Mouse (Mus musculus) ES-Bruce4 (cell line): ENCODE data around the gene Cobl.

Experiments used
- CTCF ChIP-seq: IDR thresholded peaks from one replicate; pipeline ENCODE4 v1.8.1; 2011; ENCODE audit warnings: low read depth, low read length
- EP300 ChIP-seq: IDR thresholded peaks from 2 replicates; pipeline ENCODE4 v1.6.1; 2011; ENCODE audit warnings: low read depth, low read length; ENCODE audit not compliant: insufficient read depth
- POLR2A ChIP-seq: IDR thresholded peaks from one replicate; pipeline ENCODE4 v1.8.1; 2011; ENCODE audit warnings: low read length; ENCODE audit not compliant: insufficient read depth

DNA sequence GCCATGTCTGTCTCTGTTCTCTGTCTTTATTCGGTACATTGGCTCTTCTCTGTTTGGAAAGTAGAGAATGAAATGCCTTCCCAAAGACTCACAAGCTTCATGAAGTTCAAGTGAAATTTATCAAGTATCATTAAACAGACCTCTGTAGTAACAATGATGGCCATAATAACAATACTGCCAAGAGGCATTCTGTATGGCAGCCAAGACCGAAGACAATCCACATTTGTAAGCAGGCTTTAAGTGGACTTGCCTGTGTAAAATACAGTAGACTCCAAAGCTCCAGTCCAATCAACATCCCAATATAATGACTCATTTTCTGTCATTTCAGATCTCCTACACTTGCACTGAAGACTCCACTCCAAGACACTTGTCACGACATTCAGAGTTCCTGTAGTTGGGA lies 16.7 kb downstream of the Cobl start:
- TF ChIP-seq CTCF = no peak
- TF ChIP-seq POLR2A = no peak
- no peak for TF ChIP-seq EP300
